Mouse (Mus musculus) adipocyte (in vitro differentiated cells): ENCODE measurements around the gene Ccer2.

Source experiments
- DNase-seq: peaks from one replicate; pipeline ENCODE4 v3.0.0-alpha.2; 2016; ENCODE audit warnings: low spot score

Gene Ccer2

GRCm38 (mm10) chr7:28791706-28792105 lies 35.7 kb downstream of the Ccer2 start:
- no peak for DNase-seq

GRCm38 (mm10) chr7:28792391-28793185 lies 36.6 kb downstream of the Ccer2 start:
- no peak for DNase-seq

GRCm38 (mm10) chr7:28793834-28794233 lies 37.9 kb downstream of the Ccer2 start:
- DNase-seq: peak; percentile 38

- DNase-seq: no peak
Measured at GRCm38 (mm10) chr7:28794496-28794895, 38.5 kb downstream of the Ccer2 start.

- DNase-seq: no peak
Measured at GRCm38 (mm10) chr7:28795832-28796231, 39.9 kb downstream of the Ccer2 start.

- DNase-seq: no peak
Measured at GRCm38 (mm10) chr7:28796562-28796975, 40.6 kb downstream of the Ccer2 start.

- no peak for DNase-seq
Measured at GRCm38 (mm10) chr7:28799994-28800393, 44.0 kb downstream of the Ccer2 start.

GRCm38 (mm10) chr7:28801451-28801850 lies 45.5 kb downstream of the Ccer2 start:
- peak; percentile 51 for DNase-seq

GRCm38 (mm10) chr7:28801901-28802670 lies 46.1 kb downstream of the Ccer2 start:
- DNase-seq: peak; percentile 90

GRCm38 (mm10) chr7:28802846-28803588 lies 47.0 kb downstream of the Ccer2 start:
- no peak for DNase-seq

- no peak for DNase-seq
Measured at GRCm38 (mm10) chr7:28803756-28804155, 47.8 kb downstream of the Ccer2 start.

- no peak for DNase-seq
Measured at GRCm38 (mm10) chr7:28806869-28807268, 50.9 kb downstream of the Ccer2 start.

- DNase-seq: peak; percentile 82
Measured at GRCm38 (mm10) chr7:28807641-28808220, 51.8 kb downstream of the Ccer2 start.

GRCm38 (mm10) chr7:28808221-28808941 lies 52.4 kb downstream of the Ccer2 start, which contains the start of gene Hnrnpl:
Gene Hnrnpl, plus strand, starts transcription at chr7:28808541.
- peak; percentile 75 for DNase-seq
